Mouse (Mus musculus): ENCODE results near the gene Igfn1.

GRCm38 (mm10) chr1:136051013-136051315 lies 44.8 kb upstream of the Igfn1 start:
- no peak for TF ChIP-seq CTCF (IDR thresholded peaks at IDR 0.05; ENCODE audit: control insufficient read depth, insufficient read depth, low read length)
- TF ChIP-seq POLR2A (IDR thresholded peaks at IDR 0.05; ENCODE audit: borderline replicate concordance, control insufficient read depth, low read depth, low read length) = no peak
